Mouse (Mus musculus): Measurements from ENCODE around the gene Zfp865. TPM values are rescaled to one million over a fixed set of nuclear protein-coding genes. Genes with fewer than 3 reads are reported as not detected.

Zfp865 gene
- polyA plus RNA-seq, 1 experiment from 2014 or later: 1.3 TPM

DNA sequence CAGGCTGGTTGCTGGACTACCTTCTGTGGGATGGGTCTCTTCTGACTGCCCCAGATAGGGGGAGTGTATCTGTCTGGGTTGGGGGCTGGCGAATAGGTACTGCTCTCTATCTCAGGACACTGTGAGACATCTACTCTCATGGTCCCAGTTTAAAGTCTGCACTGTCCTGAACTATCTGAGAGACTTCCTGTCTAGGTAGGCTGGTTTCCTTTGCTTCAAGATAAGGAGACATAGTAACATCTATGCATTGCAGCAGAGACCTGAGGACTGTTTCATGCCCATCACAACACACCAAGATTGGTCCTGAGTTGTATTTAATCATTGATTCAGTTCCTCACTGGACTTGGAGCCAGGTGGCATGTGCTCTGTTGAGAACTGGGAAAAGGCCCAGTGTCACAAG is 65.3 kb downstream of the Zfp865 start:
- no peak overlapping the region for H3K9ac ChIP-seq
- WGBS (ENCODE audit: insufficient replicate concordance): 17% methylated on average over 1 of the region's 1 CpGs
- no peak overlapping the region for H3K27ac ChIP-seq (replicated peaks)
- no peaks in the 10 kb centered on the region for H3K27me3 ChIP-seq
- H3K9me3 ChIP-seq (replicated peaks): no peaks in the 10 kb centered on the region
- H3K4me1 ChIP-seq (replicated peaks): peaks cover 71% of the 10 kb centered on the region
- ATAC-seq (ENCODE audit: insufficient read depth): no peak
- H3K36me3 ChIP-seq (replicated peaks): peaks cover 83% of the 10 kb centered on the region
- no peak overlapping the region for H3K4me2 ChIP-seq
- H3K4me3 ChIP-seq (replicated peaks): no peak overlapping the region

Other genes with a start within 250 kb of the Zfp865 start
- not detected in 2 replicates for gene Fam71e2, start 249.1 kb upstream of the Zfp865 start, polyA plus RNA-seq (2015; fragmentation: Nextera tagmentation; extraction: Ambion mirVana)
- gene Il11, start 237.5 kb upstream of the Zfp865 start, polyA plus RNA-seq (2015; fragmentation: Nextera tagmentation; extraction: Ambion mirVana): 0.06 TPM in 1 of 2 replicates, not detected in the other
- gene Tmem190, start 237.4 kb upstream of the Zfp865 start, polyA plus RNA-seq (2015; fragmentation: Nextera tagmentation; extraction: Ambion mirVana): 0.21 TPM in 1 of 2 replicates, not detected in the other
- gene Tmem238, start 230.7 kb upstream of the Zfp865 start, polyA plus RNA-seq (2015; fragmentation: Nextera tagmentation; extraction: Ambion mirVana): 9.5 and 10.3 TPM in 2 replicates
- gene Rpl28, start 227.5 kb upstream of the Zfp865 start, polyA plus RNA-seq (2015; fragmentation: Nextera tagmentation; extraction: Ambion mirVana): 169 and 173 TPM in 2 replicates
- 302 and 318 TPM in 2 replicates for gene Ube2s, start 207.8 kb upstream of the Zfp865 start, polyA plus RNA-seq (2015; fragmentation: Nextera tagmentation; extraction: Ambion mirVana)
- not detected in 2 replicates for gene Shisa7, start 175.7 kb upstream of the Zfp865 start, polyA plus RNA-seq (2015; fragmentation: Nextera tagmentation; extraction: Ambion mirVana)
- 3.7 and 3.8 TPM in 2 replicates for gene Isoc2b, start 150.1 kb upstream of the Zfp865 start, polyA plus RNA-seq (2015; fragmentation: Nextera tagmentation; extraction: Ambion mirVana)
- gene Isoc2a, start 143.2 kb upstream of the Zfp865 start, polyA plus RNA-seq (2015; fragmentation: Nextera tagmentation; extraction: Ambion mirVana): 0.68 and 0.77 TPM in 2 replicates
- gene Gm36210, start 113.9 kb upstream of the Zfp865 start, polyA plus RNA-seq (2015; fragmentation: Nextera tagmentation; extraction: Ambion mirVana): not detected in 2 replicates
- gene Zfp628, start 105.2 kb upstream of the Zfp865 start, polyA plus RNA-seq (2015; fragmentation: Nextera tagmentation; extraction: Ambion mirVana): 1.7 TPM in 2 replicates
- 0.23 and 0.45 TPM in 2 replicates for gene Nat14, start 98.3 kb upstream of the Zfp865 start, polyA plus RNA-seq (2015; fragmentation: Nextera tagmentation; extraction: Ambion mirVana)
- 0.15 TPM in 2 replicates for gene Ssc5d, start 94.6 kb upstream of the Zfp865 start, polyA plus RNA-seq (2015; fragmentation: Nextera tagmentation; extraction: Ambion mirVana)
- gene Sbk2, start 56.0 kb upstream of the Zfp865 start, polyA plus RNA-seq (2015; fragmentation: Nextera tagmentation; extraction: Ambion mirVana): 0.07 TPM in 1 of 2 replicates, not detected in the other
- not detected in 2 replicates for gene Sbk3, start 49.2 kb upstream of the Zfp865 start, polyA plus RNA-seq (2015; fragmentation: Nextera tagmentation; extraction: Ambion mirVana)
- 3.3 and 4.6 TPM in 2 replicates for gene Zfp579, start 24.2 kb upstream of the Zfp865 start, polyA plus RNA-seq (2015; fragmentation: Nextera tagmentation; extraction: Ambion mirVana)
- gene Zfp524, start 6.0 kb upstream of the Zfp865 start, polyA plus RNA-seq (2015; fragmentation: Nextera tagmentation; extraction: Ambion mirVana): 9.3 and 10.0 TPM in 2 replicates
- 15.6 and 17.9 TPM in 2 replicates for gene Fiz1, start 5.7 kb upstream of the Zfp865 start, polyA plus RNA-seq (2015; fragmentation: Nextera tagmentation; extraction: Ambion mirVana)
- 0.53 and 1.2 TPM in 2 replicates for gene Gm44973, start 4.9 kb upstream of the Zfp865 start, polyA plus RNA-seq (2015; fragmentation: Nextera tagmentation; extraction: Ambion mirVana)
- 0.28 and 0.40 TPM in 2 replicates for gene Ccdc106, start 177 bp downstream of the Zfp865 start, polyA plus RNA-seq (2015; fragmentation: Nextera tagmentation; extraction: Ambion mirVana)
- gene 4632433K11Rik, start 13.7 kb downstream of the Zfp865 start, polyA plus RNA-seq (2015; fragmentation: Nextera tagmentation; extraction: Ambion mirVana): not detected in 2 replicates
- 1.2 and 1.4 TPM in 2 replicates for gene Zfp784, start 18.1 kb downstream of the Zfp865 start, polyA plus RNA-seq (2015; fragmentation: Nextera tagmentation; extraction: Ambion mirVana)
- gene Zfp580, start 31.2 kb downstream of the Zfp865 start, polyA plus RNA-seq (2015; fragmentation: Nextera tagmentation; extraction: Ambion mirVana): 1.7 and 2.0 TPM in 2 replicates
- 59.4 and 60.8 TPM in 2 replicates for gene U2af2, start 41.8 kb downstream of the Zfp865 start, polyA plus RNA-seq (2015; fragmentation: Nextera tagmentation; extraction: Ambion mirVana)
- 49.2 and 54.5 TPM in 2 replicates for gene Epn1, start 59.9 kb downstream of the Zfp865 start, polyA plus RNA-seq (2015; fragmentation: Nextera tagmentation; extraction: Ambion mirVana)
- gene Rfpl4, start 96.6 kb downstream of the Zfp865 start, polyA plus RNA-seq (2015; fragmentation: Nextera tagmentation; extraction: Ambion mirVana): not detected in 2 replicates
- 0.18 and 0.21 TPM in 2 replicates for gene Rasl2-9, start 105.6 kb downstream of the Zfp865 start, polyA plus RNA-seq (2015; fragmentation: Nextera tagmentation; extraction: Ambion mirVana)
- not detected in 2 replicates for gene Vmn1r55, start 129.3 kb downstream of the Zfp865 start, polyA plus RNA-seq (2015; fragmentation: Nextera tagmentation; extraction: Ambion mirVana)
- gene Vmn1r56, start 176.4 kb downstream of the Zfp865 start, polyA plus RNA-seq (2015; fragmentation: Nextera tagmentation; extraction: Ambion mirVana): not detected in 2 replicates
- not detected in 2 replicates for gene Vmn1r57, start 198.1 kb downstream of the Zfp865 start, polyA plus RNA-seq (2015; fragmentation: Nextera tagmentation; extraction: Ambion mirVana)